Mouse (Mus musculus) cerebellum, adult 9-10 months (tissue): Measurements from ENCODE around the gene Bhlhe40.

Source experiments
- DNase-seq: peaks from one replicate; pipeline ENCODE4 v3.0.0; 2022

Bhlhe40 gene

GRCm38 (mm10) chr6:108663241-108664194 is 3.1 kb downstream of the Bhlhe40 start:
- peak; percentile 47 for DNase-seq

- DNase-seq = peak; percentile 19
Measured at GRCm38 (mm10) chr6:108664533-108665150, 4.2 kb downstream of the Bhlhe40 start.

- DNase-seq = no peak
Measured at GRCm38 (mm10) chr6:108665587-108665986, 5.2 kb downstream of the Bhlhe40 start.

- peak; percentile 16 for DNase-seq
Measured at GRCm38 (mm10) chr6:108666648-108667488, 6.4 kb downstream of the Bhlhe40 start.

GRCm38 (mm10) chr6:108667599-108668021 is 7.2 kb downstream of the Bhlhe40 start:
- peak; percentile 44 for DNase-seq

GRCm38 (mm10) chr6:108668321-108668786 is 7.9 kb downstream of the Bhlhe40 start:
- DNase-seq = peak; percentile 94

- no peak for DNase-seq
Measured at GRCm38 (mm10) chr6:108670276-108670675, 9.8 kb downstream of the Bhlhe40 start.

GRCm38 (mm10) chr6:108670821-108671220 is 10.4 kb downstream of the Bhlhe40 start:
- peak; percentile 8 for DNase-seq

- no peak for DNase-seq
Measured at GRCm38 (mm10) chr6:108672094-108672493, 11.7 kb downstream of the Bhlhe40 start.

- no peak for DNase-seq
Measured at GRCm38 (mm10) chr6:108674221-108674620, 13.8 kb downstream of the Bhlhe40 start.

GRCm38 (mm10) chr6:108676783-108677340 is 16.4 kb downstream of the Bhlhe40 start:
- no peak for DNase-seq

GRCm38 (mm10) chr6:108677697-108678096 is 17.3 kb downstream of the Bhlhe40 start:
- no peak for DNase-seq

- DNase-seq = no peak
Measured at GRCm38 (mm10) chr6:108678227-108678626, 17.8 kb downstream of the Bhlhe40 start.

GRCm38 (mm10) chr6:108680503-108680902 is 20.1 kb downstream of the Bhlhe40 start:
- DNase-seq = no peak

GRCm38 (mm10) chr6:108681084-108681483 is 20.7 kb downstream of the Bhlhe40 start:
- no peak for DNase-seq

- no peak for DNase-seq
Measured at GRCm38 (mm10) chr6:108683140-108683539, 22.7 kb downstream of the Bhlhe40 start.

GRCm38 (mm10) chr6:108684430-108684829 is 24.0 kb downstream of the Bhlhe40 start:
- DNase-seq = no peak

- no peak for DNase-seq
Measured at GRCm38 (mm10) chr6:108685758-108686355, 25.4 kb downstream of the Bhlhe40 start.

- DNase-seq = no peak
Measured at GRCm38 (mm10) chr6:108686930-108687329, 26.5 kb downstream of the Bhlhe40 start.

- DNase-seq = no peak
Measured at GRCm38 (mm10) chr6:108688344-108688743, 27.9 kb downstream of the Bhlhe40 start.

- no peak for DNase-seq
Measured at GRCm38 (mm10) chr6:108692986-108693385, 32.6 kb downstream of the Bhlhe40 start.
